Mouse (Mus musculus): ENCODE results near the gene Nrf1. TPM values are rescaled to one million over a fixed set of nuclear protein-coding genes. Genes with fewer than 3 reads are reported as not detected.

Gene Nrf1
- 14.2 TPM for polyA plus RNA-seq (2015; fragmentation: Illumina TruSeq; extraction: RNeasy Lipid Tissue Mini Kit (QIAGEN cat#74804); ENCODE audit: low read depth, low replicate concordance)

GRCm38 (mm10) chr6:30047271-30048162 lies at the start of gene Nrf1:
Nrf1 (plus strand) TSS chr6:30047988.

Other genes starting within 250 kb of the Nrf1 start
- gene Strip2, start 131.0 kb upstream of the Nrf1 start, polyA plus RNA-seq (2015; fragmentation: Illumina TruSeq; extraction: RNeasy Lipid Tissue Mini Kit (QIAGEN cat#74804); ENCODE audit: low read depth, low replicate concordance): 24.4 TPM

All from brain, adult 10 weeks (tissue).